Mouse (Mus musculus) liver, embryonic 11.5 days (tissue): ENCODE results near the gene Slco1c1. TPM values are rescaled to one million over a fixed set of nuclear protein-coding genes. Genes with fewer than 3 reads are reported as not detected.

Experiments
- ATAC-seq: fragments of 200-750 bp; cut with Nextera tagmentation; replicated peaks from 2 replicates; pipeline ENCODE4 v1.8.0; 2017; ENCODE audit warnings: moderate number of reproducible peaks, mild to moderate bottlenecking, moderate TSS enrichment, moderate library complexity; ENCODE audit not compliant: low FRiP score
- DNase-seq: peaks from one replicate; pipeline ENCODE4 v3.0.0-alpha.2; 2017; ENCODE audit warnings: low spot score
- H3K27ac ChIP-seq: fragments of 300-500 bp; sonication (generic); 2 replicates; pipeline ENCODE4 v1.5.1; 2014; ENCODE audit warnings: mild to moderate bottlenecking, low read depth, low read length, control low read depth
- H3K27me3 ChIP-seq: fragments of 300-500 bp; sonication (generic); replicated peaks from 2 replicates; pipeline ENCODE4 v1.6.1; 2014; ENCODE audit warnings: low read length, mixed read lengths; ENCODE audit not compliant: control insufficient read depth, insufficient read depth
- H3K36me3 ChIP-seq: fragments of 300-500 bp; sonication (generic); 2 replicates; pipeline ENCODE4 v1.6.1; 2014; ENCODE audit warnings: mild to moderate bottlenecking, low read length, moderate library complexity, mixed read lengths; ENCODE audit not compliant: control insufficient read depth, insufficient read depth
- H3K4me1 ChIP-seq: fragments of 300-500 bp; sonication (generic); replicated peaks from 2 replicates; pipeline ENCODE4 v1.6.1; 2014; ENCODE audit warnings: low read length, mixed read lengths; ENCODE audit not compliant: control insufficient read depth, insufficient read depth
- H3K4me2 ChIP-seq: fragments of 300-500 bp; sonication (generic); 2 replicates; pipeline ENCODE4 v1.6.1; 2014; ENCODE audit warnings: mild to moderate bottlenecking, control low read depth, moderate library complexity
- H3K4me3 ChIP-seq: fragments of 300-500 bp; sonication (generic); 2 replicates; pipeline ENCODE4 v1.5.1; 2014; ENCODE audit warnings: low read depth, low read length, control low read depth
- H3K9ac ChIP-seq: fragments of 300-500 bp; sonication (generic); 2 replicates; pipeline ENCODE4 v1.6.1; 2014; ENCODE audit warnings: low read depth, low read length, control low read depth
- H3K9me3 ChIP-seq: fragments of 300-500 bp; sonication (generic); 2 replicates; pipeline ENCODE4 v1.6.1; 2016; ENCODE audit warnings: low read length, inconsistent platforms, mixed read lengths; ENCODE audit not compliant: control insufficient read depth
- WGBS: fragments of 180-500 bp; shearing (Covaris S2); extraction: QIAGEN DNeasy Blood & Tissue Kit; methylation state at CpG from one replicate; pipeline ENCODE4 v1.1.7; 2014; 5-methylcytosine and 5-hydroxymethylcytosine counted together
- polyA plus RNA-seq: library from polyadenylated mRNA; unstranded; fragments of >200 nt; fragmentation: Nextera tagmentation; extraction: Ambion mirVana; gene quantifications from 2 replicates; pipeline ENCODE4 v1.2.1, GENCODE M21; 2014

Slco1c1 gene
- polyA plus RNA-seq, 1 experiment from 2014 or later: not detected

DNA sequence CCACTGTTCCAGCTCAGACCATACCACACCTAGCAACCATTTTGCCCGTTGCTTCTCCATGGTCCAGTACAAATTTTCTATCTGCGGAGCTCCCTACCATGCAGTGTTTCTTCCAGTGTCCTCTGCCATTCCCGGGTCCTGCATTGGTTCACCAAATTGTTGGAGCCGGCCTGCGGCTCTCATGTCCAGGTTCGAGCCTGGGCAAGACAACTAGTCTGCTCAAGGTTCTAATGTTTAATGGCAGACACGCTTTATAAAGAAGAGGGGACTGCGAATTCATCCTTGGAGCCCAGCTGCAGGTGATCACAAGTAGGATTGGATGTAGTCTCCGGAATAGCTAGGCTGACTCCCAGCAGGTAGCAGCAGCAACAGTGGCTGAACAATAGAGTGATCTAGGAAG lies 76.8 kb downstream of the Slco1c1 start:
- Histone ChIP-seq H3K27ac (no peak overlapping the region), H3K4me3 (no peak overlapping the region), H3K27me3 (no peaks in the 10 kb centered on the region), H3K4me1 (no peaks in the 10 kb centered on the region), H3K36me3 (no peaks in the 10 kb centered on the region), H3K4me2 (no peak overlapping the region), H3K9me3 (no peaks in the 10 kb centered on the region), H3K9ac (no peak overlapping the region)
- ATAC-seq: no peak
- 63% methylated on average over 9 of the region's 9 CpGs for WGBS
- DNase-seq: no peak

- Histone ChIP-seq H3K36me3 (no peaks in the 10 kb centered on the region), H3K27ac (no peak overlapping the region), H3K4me3 (no peak overlapping the region), H3K27me3 (no peaks in the 10 kb centered on the region), H3K4me2 (no peak overlapping the region), H3K9ac (no peak overlapping the region), H3K9me3 (no peaks in the 10 kb centered on the region), H3K4me1 (no peaks in the 10 kb centered on the region)
- no peak for DNase-seq
- WGBS: 66% methylated on average over 2 of the region's 2 CpGs
- no peak for ATAC-seq
These were observed 86.6 kb downstream of the Slco1c1 start for GRCm38 (mm10) chr6:141610702-141611260.

DNA sequence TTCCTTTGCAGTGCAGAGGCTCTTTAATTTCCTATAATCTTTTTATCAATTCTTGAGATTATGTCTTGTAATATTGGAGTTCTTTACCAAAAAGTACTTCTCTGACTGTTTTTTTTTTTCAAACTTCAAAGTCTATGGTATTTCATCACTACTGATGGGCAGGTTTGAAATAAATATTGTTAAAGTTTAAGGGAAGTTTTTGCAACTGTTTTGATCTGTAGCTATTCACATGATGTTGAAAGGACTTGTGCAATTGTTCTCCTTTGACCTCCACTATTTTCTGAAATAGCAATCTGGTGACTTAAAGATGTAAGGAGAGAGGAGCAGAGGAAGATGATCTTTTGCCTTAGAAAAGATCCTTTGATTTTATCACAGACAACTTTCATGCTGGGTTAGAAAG lies 89.8 kb downstream of the Slco1c1 start:
- ATAC-seq: no peak
- no peaks in the 10 kb centered on the region for H3K36me3 ChIP-seq

GRCm38 (mm10) chr6:141615348-141615747 lies 91.2 kb downstream of the Slco1c1 start:
- Histone ChIP-seq H3K4me2 (no peak overlapping the region), H3K4me1 (no peaks in the 10 kb centered on the region), H3K9me3 (no peaks in the 10 kb centered on the region), H3K4me3 (no peak overlapping the region), H3K27ac (no peak overlapping the region), H3K9ac (no peak overlapping the region), H3K27me3 (no peaks in the 10 kb centered on the region), H3K36me3 (no peaks in the 10 kb centered on the region)
- ATAC-seq (no peak), DNase-seq (no peak)
- 81% methylated on average over 3 of the region's 3 CpGs for WGBS

More for the DNA sequence above, 89.8 kb downstream of the Slco1c1 start:
- no peaks in the 10 kb centered on the region for H3K4me1 ChIP-seq
- H3K4me2 ChIP-seq: no peak overlapping the region
- no peak overlapping the region for H3K27ac ChIP-seq
- no peak for DNase-seq
- no peak overlapping the region for H3K4me3 ChIP-seq
- H3K9ac ChIP-seq: no peak overlapping the region
- H3K9me3 ChIP-seq: no peaks in the 10 kb centered on the region
- no peaks in the 10 kb centered on the region for H3K27me3 ChIP-seq

Other genes starting within 250 kb of the Slco1c1 start
- gene Slco1b2, start 105.2 kb downstream of the Slco1c1 start, polyA plus RNA-seq: not detected in 2 replicates
- gene Gm5724, start 249.4 kb downstream of the Slco1c1 start, polyA plus RNA-seq: not detected in 2 replicates